Mouse (Mus musculus) bone marrow macrophage, adult 2 months (primary cell): ENCODE data around the gene Mapk1. TPM values are rescaled to one million over a fixed set of nuclear protein-coding genes. Genes with fewer than 3 reads are reported as not detected.

Experiments
- H3K27ac ChIP-seq: 2 replicates; pipeline ENCODE4 v1.5.1; 2012; ENCODE audit warnings: low read depth, low read length; ENCODE audit not compliant: insufficient read depth
- H3K4me1 ChIP-seq: 2 replicates; pipeline ENCODE4 v1.6.1; 2012; ENCODE audit warnings: low read length; ENCODE audit not compliant: control insufficient read depth, insufficient read depth
- H3K4me3 ChIP-seq: 2 replicates; pipeline ENCODE4 v1.5.1; 2012; ENCODE audit warnings: mild to moderate bottlenecking, low read length, moderate library complexity; ENCODE audit not compliant: insufficient read depth
- CTCF ChIP-seq: IDR thresholded peaks from 2 replicates; pipeline ENCODE4 v1.5.1; 2012; ENCODE audit warnings: low read depth, mild to moderate bottlenecking, low read length, moderate library complexity
- POLR2A ChIP-seq: IDR thresholded peaks from 2 replicates; pipeline ENCODE4 v1.6.1; 2012; ENCODE audit warnings: mild to moderate bottlenecking, low read depth, low read length, borderline replicate concordance
- polyA plus RNA-seq: library from polyadenylated mRNA; stranded (reverse); fragments of >200 nt; gene quantifications from 2 replicates; pipeline ENCODE4 v1.2.4, GENCODE M21; 2012; ENCODE audit not compliant: missing spikeins, insufficient read depth, insufficient read length

Mapk1 gene
- polyA plus RNA-seq, 1 experiment: 111 TPM

GRCm38 (mm10) chr16:17045287-17045686, 62.1 kb downstream of the Mapk1 start:
- TF ChIP-seq CTCF (no peak), POLR2A (no peak)
- H3K4me3 ChIP-seq: no peak overlapping the region
- peaks cover 3% of the 10 kb centered on the region; the same call in 1 of the 2 replicates for H3K4me1 ChIP-seq
- H3K27ac ChIP-seq: no peak overlapping the region

- Histone ChIP-seq H3K4me1 (no peaks in the 10 kb centered on the region), H3K4me3 (no peak overlapping the region), H3K27ac (no peak overlapping the region)
- no peak for TF ChIP-seq POLR2A
- TF ChIP-seq CTCF: no peak
These were observed 66.7 kb downstream of the Mapk1 start for GRCm38 (mm10) chr16:17049886-17050285.

GRCm38 (mm10) chr16:17052087-17052486, 68.9 kb downstream of the Mapk1 start:
- H3K27ac ChIP-seq: no peak overlapping the region
- H3K4me1 ChIP-seq: no peaks in the 10 kb centered on the region
- TF ChIP-seq POLR2A (no peak), CTCF (no peak)
- H3K4me3 ChIP-seq: no peak overlapping the region

- TF ChIP-seq POLR2A: no peak
- no peak for TF ChIP-seq CTCF
- Histone ChIP-seq H3K27ac (no peak overlapping the region), H3K4me1 (no peaks in the 10 kb centered on the region), H3K4me3 (no peak overlapping the region)
These were observed 70.7 kb downstream of the Mapk1 start for GRCm38 (mm10) chr16:17053903-17054302.

GRCm38 (mm10) chr16:17055584-17055983, 72.4 kb downstream of the Mapk1 start:
- TF ChIP-seq CTCF (no peak), POLR2A (no peak)
- H3K4me1 ChIP-seq: no peaks in the 10 kb centered on the region
- no peak overlapping the region for H3K27ac ChIP-seq
- H3K4me3 ChIP-seq: no peak overlapping the region

GRCm38 (mm10) chr16:17062338-17062737, 79.2 kb downstream of the Mapk1 start:
- Histone ChIP-seq H3K4me1 (0 out of 2 replicates have a peak, but pooled peaks cover 2% of the 10 kb centered on the region), H3K4me3 (no peak overlapping the region), H3K27ac (no peak overlapping the region)
- TF ChIP-seq POLR2A (no peak), CTCF (no peak)

GRCm38 (mm10) chr16:17067552-17067951, 84.4 kb downstream of the Mapk1 start:
- no peak overlapping the region for H3K4me3 ChIP-seq
- TF ChIP-seq CTCF (no peak), POLR2A (no peak)

GRCm38 (mm10) chr16:17069511-17070443, 86.6 kb downstream of the Mapk1 start, which contains the start of gene Ypel1:
Gene Ypel1, plus strand, starts transcription at chr16:17069696.
- Histone ChIP-seq H3K27ac (no peak within 1 kb of the TSS), H3K4me3 (peak within 1 kb of the TSS; percentile 82), H3K4me1 (0 out of 2 replicates have a peak, but pooled peaks cover 2% of the 10 kb centered on the region)
- TF ChIP-seq POLR2A: no peak
- TF ChIP-seq CTCF: no peak

More at GRCm38 (mm10) chr16:17067552-17067951, 84.4 kb downstream of the Mapk1 start:
- 0 out of 2 replicates have a peak, but pooled peaks cover 2% of the 10 kb centered on the region for H3K4me1 ChIP-seq
- H3K27ac ChIP-seq: no peak overlapping the region

GRCm38 (mm10) chr16:17070716-17071115, 87.5 kb downstream of the Mapk1 start:
- Histone ChIP-seq H3K27ac (no peak overlapping the region), H3K4me3 (no peak overlapping the region), H3K4me1 (0 out of 2 replicates have a peak, but pooled peaks cover 2% of the 10 kb centered on the region)
- TF ChIP-seq POLR2A (no peak), CTCF (no peak)

GRCm38 (mm10) chr16:17073000-17073399, 89.8 kb downstream of the Mapk1 start:
- Histone ChIP-seq H3K4me1 (no peaks in the 10 kb centered on the region), H3K27ac (no peak overlapping the region), H3K4me3 (no peak overlapping the region)
- no peak for TF ChIP-seq POLR2A
- no peak for TF ChIP-seq CTCF
